Mouse (Mus musculus) Muller cell, postnatal 12 days (primary cell): ENCODE data around the gene 5730507C01Rik.
"Not testable (repeated sequence)": the region's sequence is repeated elsewhere in the genome, so short reads cannot be mapped to it uniquely, and the experiment has no call there.

Experiments used
- DNase-seq: peaks from one replicate; pipeline ENCODE4 v3.0.0-alpha.2; 2015; ENCODE audit errors: inconsistent ontology term

The 5730507C01Rik gene

GRCm38 (mm10) chr12:18514171-18514570 is at the start of gene 5730507C01Rik:
TSS of gene 5730507C01Rik (plus strand) at chr12:18514510.
- peak; percentile 7 for DNase-seq

DNA sequence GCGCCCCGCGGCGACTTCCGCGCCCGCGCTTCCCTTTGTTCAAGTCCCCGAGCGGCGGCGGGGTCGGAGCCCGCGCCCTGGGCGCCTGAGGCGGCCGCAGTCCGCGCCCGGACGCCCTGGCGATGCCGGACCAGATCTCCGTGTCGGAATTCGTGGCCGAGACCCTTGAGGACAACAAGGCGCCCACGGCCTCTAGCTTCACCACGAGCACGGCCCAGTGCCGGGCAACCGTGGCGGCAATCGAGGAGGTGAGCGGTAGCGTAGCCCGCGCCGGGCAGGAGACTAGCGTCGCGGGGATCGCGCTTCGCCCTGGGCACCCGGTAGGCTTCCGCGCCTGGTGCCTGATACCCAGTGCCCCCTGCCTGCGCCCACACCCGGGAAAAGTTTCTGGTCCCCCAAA is 306 bp downstream of the 5730507C01Rik start:
- not testable (repeated sequence) for DNase-seq

DNA sequence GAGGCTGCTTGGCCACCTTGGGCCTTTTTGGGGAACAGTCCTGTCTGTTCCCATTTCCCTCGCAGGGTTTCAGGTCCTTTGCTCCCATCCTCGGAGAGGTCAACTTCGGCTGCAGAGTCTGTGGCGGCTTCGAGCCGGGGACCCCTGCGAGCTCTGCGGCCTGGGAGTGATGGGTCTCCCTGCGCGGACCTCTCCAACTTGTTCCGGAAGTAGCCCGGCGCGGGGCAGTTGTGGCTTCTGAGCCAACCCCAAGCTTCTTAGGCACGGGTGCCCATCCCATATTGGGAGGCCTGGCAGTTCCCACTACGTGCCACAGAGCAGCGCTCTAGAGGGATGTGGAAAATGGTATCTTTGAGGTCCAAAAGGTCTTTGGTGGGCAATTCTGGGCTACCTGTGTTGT is 767 bp downstream of the 5730507C01Rik start:
- DNase-seq, result not testable (repeated sequence)
